Mouse (Mus musculus): ENCODE measurements around the gene Fam214a. TPM values are rescaled to one million over a fixed set of nuclear protein-coding genes. Genes with fewer than 3 reads are reported as not detected.

Gene Fam214a
- polyA plus RNA-seq, 1 experiment, result 2.9 TPM

GRCm38 (mm10) chr9:75051841-75052240, 99.2 kb downstream of the Fam214a start:
- WGBS, result 75% methylated on average over 4 of the region's 4 CpGs
- peaks cover 3% of the 10 kb centered on the region; the same call in 1 of the 2 replicates for H3K4me1 ChIP-seq (ENCODE audit: control insufficient read depth, insufficient read depth, insufficient read length, low read length)

GRCm38 (mm10) chr9:75055046-75055445, 102.4 kb downstream of the Fam214a start:
- no peak overlapping the region for H3K4me3 ChIP-seq (ENCODE audit: low read depth, low read length)
- TF ChIP-seq CTCF (IDR thresholded peaks at IDR 0.05; ENCODE audit: extremely low read depth, insufficient read length, insufficient replicate concordance, low read depth, low read length) (no peak), POLR2A (IDR thresholded peaks at IDR 0.05; ENCODE audit: low read depth, low read length) (no peak)
- no peaks in the 10 kb centered on the region for H3K27me3 ChIP-seq (ENCODE audit: control insufficient read depth, insufficient read depth, low read length)
- H3K4me1 ChIP-seq (ENCODE audit: control insufficient read depth, insufficient read depth, insufficient read length, low read length), result no peaks in the 10 kb centered on the region
- H3K36me3 ChIP-seq (ENCODE audit: control insufficient read depth, insufficient read depth, low read length), result peaks cover 21% of the 10 kb centered on the region
- 86% methylated on average over 5 of the region's 5 CpGs for whole genome bisulfite sequencing
- H3K27ac ChIP-seq (ENCODE audit: insufficient read depth, low read depth, low read length), result no peak overlapping the region

More at GRCm38 (mm10) chr9:75051841-75052240, 99.2 kb downstream of the Fam214a start:
- Histone ChIP-seq H3K27me3 (ENCODE audit: control insufficient read depth, insufficient read depth, low read length) (no peaks in the 10 kb centered on the region), H3K4me3 (ENCODE audit: low read depth, low read length) (no peak overlapping the region), H3K36me3 (ENCODE audit: control insufficient read depth, insufficient read depth, low read length) (peaks cover 12% of the 10 kb centered on the region), H3K27ac (ENCODE audit: insufficient read depth, low read depth, low read length) (no peak overlapping the region)
- TF ChIP-seq POLR2A (IDR thresholded peaks at IDR 0.05; ENCODE audit: low read depth, low read length) (no peak), CTCF (IDR thresholded peaks at IDR 0.05; ENCODE audit: extremely low read depth, insufficient read length, insufficient replicate concordance, low read depth, low read length) (no peak)

- H3K27ac ChIP-seq (ENCODE audit: insufficient read depth, low read depth, low read length), result no peak overlapping the region
- no peak overlapping the region for H3K4me3 ChIP-seq (ENCODE audit: low read depth, low read length)
- H3K36me3 ChIP-seq (ENCODE audit: control insufficient read depth, insufficient read depth, low read length), result 0 out of 2 replicates have a peak, but pooled peaks cover 4% of the 10 kb centered on the region
- no peaks in the 10 kb centered on the region for H3K4me1 ChIP-seq (ENCODE audit: control insufficient read depth, insufficient read depth, insufficient read length, low read length)
- 64% methylated on average over 9 of the region's 9 CpGs for WGBS
- H3K27me3 ChIP-seq (ENCODE audit: control insufficient read depth, insufficient read depth, low read length), result 0 out of 2 replicates have a peak, but pooled peaks cover under 1% of the 10 kb centered on the region
- TF ChIP-seq CTCF (IDR thresholded peaks at IDR 0.05; ENCODE audit: extremely low read depth, insufficient read length, insufficient replicate concordance, low read depth, low read length) (no peak), POLR2A (IDR thresholded peaks at IDR 0.05; ENCODE audit: low read depth, low read length) (no peak)
Measured at GRCm38 (mm10) chr9:75064678-75065331, 112.1 kb downstream of the Fam214a start.

GRCm38 (mm10) chr9:75070457-75071028, 117.9 kb downstream of the Fam214a start, which contains the start of gene Myo5a:
TSS of gene Myo5a (plus strand) at chr9:75071015.
- H3K4me3 ChIP-seq (ENCODE audit: low read depth, low read length), result peak within 1 kb of the TSS; percentile 67
- H3K36me3 ChIP-seq (ENCODE audit: control insufficient read depth, insufficient read depth, low read length), result no peaks in the 10 kb centered on the region
- peaks cover 8% of the 10 kb centered on the region for H3K4me1 ChIP-seq (ENCODE audit: control insufficient read depth, insufficient read depth, insufficient read length, low read length)
- 24% methylated on average over 23 of the region's 23 CpGs for WGBS
- H3K27me3 ChIP-seq (ENCODE audit: control insufficient read depth, insufficient read depth, low read length), result peaks cover 20% of the 10 kb centered on the region
- no peak for TF ChIP-seq CTCF (IDR thresholded peaks at IDR 0.05; ENCODE audit: extremely low read depth, insufficient read length, insufficient replicate concordance, low read depth, low read length)
- TF ChIP-seq POLR2A (IDR thresholded peaks at IDR 0.05; ENCODE audit: low read depth, low read length), result no peak
- peak within 1 kb of the TSS; percentile 51 for H3K27ac ChIP-seq (ENCODE audit: insufficient read depth, low read depth, low read length)

GRCm38 (mm10) chr9:75071029-75071705, 118.5 kb downstream of the Fam214a start:
- Histone ChIP-seq H3K4me1 (ENCODE audit: control insufficient read depth, insufficient read depth, insufficient read length, low read length) (peaks cover 8% of the 10 kb centered on the region), H3K4me3 (ENCODE audit: low read depth, low read length) (peak overlapping the region; percentile 67), H3K27me3 (ENCODE audit: control insufficient read depth, insufficient read depth, low read length) (peaks cover 20% of the 10 kb centered on the region), H3K27ac (ENCODE audit: insufficient read depth, low read depth, low read length) (peak overlapping the region; percentile 51), H3K36me3 (ENCODE audit: control insufficient read depth, insufficient read depth, low read length) (no peaks in the 10 kb centered on the region)
- 1% methylated on average over 58 of the region's 92 CpGs for WGBS
- no peak for TF ChIP-seq POLR2A (IDR thresholded peaks at IDR 0.05; ENCODE audit: low read depth, low read length)
- no peak for TF ChIP-seq CTCF (IDR thresholded peaks at IDR 0.05; ENCODE audit: extremely low read depth, insufficient read length, insufficient replicate concordance, low read depth, low read length)

- peak overlapping the region; percentile 67 for H3K4me3 ChIP-seq (ENCODE audit: low read depth, low read length)
- H3K36me3 ChIP-seq (ENCODE audit: control insufficient read depth, insufficient read depth, low read length), result no peaks in the 10 kb centered on the region
- H3K4me1 ChIP-seq (ENCODE audit: control insufficient read depth, insufficient read depth, insufficient read length, low read length), result peaks cover 8% of the 10 kb centered on the region
- H3K27ac ChIP-seq (ENCODE audit: insufficient read depth, low read depth, low read length), result peak overlapping the region; percentile 33
- TF ChIP-seq POLR2A (IDR thresholded peaks at IDR 0.05; ENCODE audit: low read depth, low read length) (no peak), CTCF (IDR thresholded peaks at IDR 0.05; ENCODE audit: extremely low read depth, insufficient read length, insufficient replicate concordance, low read depth, low read length) (no peak)
- peaks cover 20% of the 10 kb centered on the region for H3K27me3 ChIP-seq (ENCODE audit: control insufficient read depth, insufficient read depth, low read length)
- under 1% methylated on average over 29 of the region's 29 CpGs for WGBS
Measured at GRCm38 (mm10) chr9:75071706-75072192, 119.1 kb downstream of the Fam214a start.

- WGBS, result 68% methylated on average over 3 of the region's 3 CpGs
- Histone ChIP-seq H3K4me1 (ENCODE audit: control insufficient read depth, insufficient read depth, insufficient read length, low read length) (peaks cover 8% of the 10 kb centered on the region), H3K27me3 (ENCODE audit: control insufficient read depth, insufficient read depth, low read length) (peaks cover 20% of the 10 kb centered on the region), H3K27ac (ENCODE audit: insufficient read depth, low read depth, low read length) (no peak overlapping the region), H3K4me3 (ENCODE audit: low read depth, low read length) (no peak overlapping the region), H3K36me3 (ENCODE audit: control insufficient read depth, insufficient read depth, low read length) (no peaks in the 10 kb centered on the region)
- TF ChIP-seq POLR2A (IDR thresholded peaks at IDR 0.05; ENCODE audit: low read depth, low read length), result no peak
- TF ChIP-seq CTCF (IDR thresholded peaks at IDR 0.05; ENCODE audit: extremely low read depth, insufficient read length, insufficient replicate concordance, low read depth, low read length), result no peak
Measured at GRCm38 (mm10) chr9:75072361-75072760, 119.7 kb downstream of the Fam214a start.

All from small intestine, adult 2 months (tissue).